Mouse (Mus musculus) neural tube, embryonic 11.5 days (tissue): ENCODE results near the gene Spg21. TPM values are rescaled to one million over a fixed set of nuclear protein-coding genes. Genes with fewer than 3 reads are reported as not detected.

Experiments
- ATAC-seq: fragments of 200-750 bp; cut with Nextera tagmentation; 2 replicates; pipeline ENCODE4 v1.8.0; 2017; ENCODE audit warnings: moderate number of reproducible peaks, mild to moderate bottlenecking, moderate TSS enrichment, moderate library complexity; ENCODE audit not compliant: insufficient read depth, low FRiP score, low TSS enrichment
- DNase-seq: peaks from one replicate; pipeline ENCODE4 v3.0.0-alpha.2; 2015; ENCODE audit warnings: low spot score
- H3K27ac ChIP-seq: fragments of 300-500 bp; sonication (generic); 2 replicates; pipeline ENCODE4 v1.5.1; 2014; ENCODE audit warnings: low read depth, mild to moderate bottlenecking, low read length
- H3K27me3 ChIP-seq: fragments of 300-500 bp; sonication (generic); 2 replicates; pipeline ENCODE4 v1.6.1; 2014; ENCODE audit warnings: mild to moderate bottlenecking, low read length, mixed read lengths; ENCODE audit not compliant: control insufficient read depth, insufficient read depth
- H3K36me3 ChIP-seq: fragments of 300-500 bp; sonication (generic); 2 replicates; pipeline ENCODE4 v1.6.1; 2014; ENCODE audit warnings: mild to moderate bottlenecking, low read length, moderate library complexity, mixed read lengths; ENCODE audit not compliant: control insufficient read depth, insufficient read depth
- H3K4me1 ChIP-seq: fragments of 300-500 bp; sonication (generic); 2 replicates; pipeline ENCODE4 v1.6.1; 2014; ENCODE audit warnings: low read length, mixed read lengths; ENCODE audit not compliant: control insufficient read depth, insufficient read depth
- H3K4me2 ChIP-seq: fragments of 300-500 bp; sonication (generic); 2 replicates; pipeline ENCODE4 v1.6.1; 2014; ENCODE audit warnings: low read depth, mild to moderate bottlenecking, moderate library complexity
- H3K4me3 ChIP-seq: fragments of 300-500 bp; sonication (generic); 2 replicates; pipeline ENCODE4 v1.5.1; 2014; ENCODE audit warnings: low read depth, low read length
- H3K9ac ChIP-seq: fragments of 300-500 bp; sonication (generic); 2 replicates; pipeline ENCODE4 v1.6.1; 2014; ENCODE audit warnings: mild to moderate bottlenecking, low read length
- H3K9me3 ChIP-seq: fragments of 300-500 bp; sonication (generic); 2 replicates; pipeline ENCODE4 v1.6.1; 2016; ENCODE audit warnings: low read length; ENCODE audit not compliant: control insufficient read depth
- WGBS: fragments of 180-500 bp; shearing (Covaris S2); extraction: QIAGEN DNeasy Blood & Tissue Kit; methylation state at CpG from one replicate; pipeline ENCODE4 v1.1.7; 2014; 5-methylcytosine and 5-hydroxymethylcytosine counted together
- polyA plus RNA-seq: library from polyadenylated mRNA; unstranded; fragments of >200 nt; fragmentation: Nextera tagmentation; extraction: Ambion mirVana; gene quantifications from 2 replicates; pipeline ENCODE4 v1.2.1, GENCODE M21; 2014

Gene Spg21
- polyA plus RNA-seq, 1 experiment from 2014 or later = 131 TPM

DNA sequence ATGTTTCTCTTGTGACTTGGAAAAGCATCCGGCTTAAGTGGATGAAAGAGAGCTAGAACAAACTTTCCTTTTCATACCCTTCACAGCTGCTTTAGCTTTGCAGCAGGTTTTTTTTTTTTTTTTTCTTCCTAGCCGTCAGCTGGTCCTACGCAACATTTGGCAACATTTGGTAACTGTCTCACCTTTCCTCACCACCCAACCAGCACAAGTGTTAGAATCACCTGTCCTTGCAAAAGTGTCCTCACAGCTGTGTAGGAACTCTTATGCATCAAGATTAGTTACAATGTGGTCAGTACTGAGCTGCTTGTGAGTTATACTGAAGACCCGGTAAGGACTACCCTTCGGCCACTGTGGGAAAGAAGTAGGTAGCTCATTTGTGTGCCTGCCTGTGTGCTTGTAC is 1.8 kb downstream of the Spg21 start:
- DNase-seq (no peak), ATAC-seq (no peak)
- 84% methylated on average over 5 of the region's 5 CpGs for whole genome bisulfite sequencing
- Histone ChIP-seq H3K4me3 (no peak overlapping the region), H3K9me3 (no peaks in the 10 kb centered on the region), H3K9ac (no peak overlapping the region), H3K4me2 (no peak overlapping the region), H3K27me3 (no peaks in the 10 kb centered on the region), H3K4me1 (peaks cover 11% of the 10 kb centered on the region), H3K27ac (no peak overlapping the region), H3K36me3 (peaks cover 2% of the 10 kb centered on the region; the same call in 1 of the 2 replicates)

DNA sequence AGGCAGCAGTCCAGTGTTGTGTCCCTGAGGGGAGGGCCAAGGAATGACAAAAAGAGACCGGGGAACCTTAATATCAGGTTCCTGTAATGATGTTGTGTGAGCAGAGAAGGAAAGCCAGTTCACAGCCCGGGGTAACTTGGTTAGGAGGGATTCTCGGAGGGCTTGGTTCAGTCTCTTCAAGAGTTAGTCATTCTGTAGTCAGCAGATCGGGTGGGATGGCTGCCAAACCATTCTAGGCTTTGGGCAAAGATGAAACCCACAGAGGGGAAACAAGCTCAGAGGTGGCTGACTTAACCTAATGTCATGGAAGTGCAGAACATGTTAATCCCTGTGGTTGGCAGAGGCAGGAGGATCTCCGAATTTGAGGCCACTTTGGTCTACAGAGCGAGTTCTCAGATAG is 3.4 kb downstream of the Spg21 start:
- ATAC-seq = no peak
- 92% methylated on average over 6 of the region's 6 CpGs for WGBS

DNA sequence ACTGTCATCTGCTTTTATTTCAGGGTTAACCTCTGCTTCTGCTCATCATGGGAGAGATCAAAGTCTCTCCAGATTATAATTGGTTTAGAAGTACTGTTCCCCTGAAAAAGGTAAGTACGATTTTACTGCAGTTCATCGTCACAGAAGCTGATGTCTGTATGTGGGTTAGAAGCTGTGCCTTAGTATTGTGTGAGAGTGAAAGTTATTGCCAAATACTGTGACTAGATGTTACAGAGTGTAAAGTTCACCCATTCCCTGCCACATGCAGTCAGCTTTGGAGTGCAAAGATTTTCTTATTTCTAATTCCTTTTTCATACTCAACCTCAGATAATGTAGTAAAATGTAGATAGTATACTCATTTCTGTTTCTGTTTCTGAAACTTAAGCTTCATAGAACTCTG is 4.5 kb downstream of the Spg21 start:
- H3K4me2 ChIP-seq = no peak overlapping the region
- no peak for ATAC-seq
- no peak overlapping the region for H3K27ac ChIP-seq
- no peak overlapping the region for H3K9ac ChIP-seq
- H3K9me3 ChIP-seq = no peaks in the 10 kb centered on the region
- DNase-seq = no peak
- WGBS = 98% methylated on average over 2 of the region's 2 CpGs
- H3K4me1 ChIP-seq = peaks cover 9% of the 10 kb centered on the region
- no peak overlapping the region for H3K4me3 ChIP-seq
- no peaks in the 10 kb centered on the region for H3K27me3 ChIP-seq
- H3K36me3 ChIP-seq = peaks cover 2% of the 10 kb centered on the region; the same call in 1 of the 2 replicates

More for the DNA sequence above, 3.4 kb downstream of the Spg21 start:
- no peak for DNase-seq
- Histone ChIP-seq H3K9me3 (no peaks in the 10 kb centered on the region), H3K4me1 (peaks cover 11% of the 10 kb centered on the region), H3K27me3 (no peaks in the 10 kb centered on the region), H3K27ac (no peak overlapping the region), H3K9ac (no peak overlapping the region), H3K4me2 (no peak overlapping the region), H3K4me3 (no peak overlapping the region), H3K36me3 (peaks cover 2% of the 10 kb centered on the region; the same call in 1 of the 2 replicates)

DNA sequence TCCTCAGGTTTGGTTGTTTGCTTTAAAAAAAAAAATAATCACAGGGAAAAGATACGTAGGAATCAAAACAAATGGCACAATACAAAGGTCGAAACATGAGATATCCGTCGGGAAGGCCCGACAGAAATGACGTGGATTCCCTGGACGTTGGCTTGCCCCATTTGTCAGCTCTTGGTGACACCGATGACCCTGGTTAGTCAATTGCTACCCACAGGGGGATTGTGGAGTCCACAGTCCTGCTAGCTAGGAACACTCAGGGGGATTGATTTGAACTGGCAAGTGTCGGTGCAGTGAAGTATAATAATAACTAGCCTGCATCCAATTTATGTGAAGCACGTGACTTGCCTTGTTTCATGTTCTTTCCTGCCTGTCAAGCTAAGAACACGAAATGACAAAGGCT is 6.9 kb downstream of the Spg21 start:
- no peaks in the 10 kb centered on the region for H3K9me3 ChIP-seq
- H3K27me3 ChIP-seq = no peaks in the 10 kb centered on the region
- peaks cover 2% of the 10 kb centered on the region; the same call in 1 of the 2 replicates for H3K4me1 ChIP-seq
- DNase-seq (no peak), ATAC-seq (no peak)
- H3K36me3 ChIP-seq = peaks cover 2% of the 10 kb centered on the region; the same call in 1 of the 2 replicates
- 59% methylated on average over 11 of the region's 11 CpGs for WGBS
- no peak overlapping the region for H3K9ac ChIP-seq
- no peak overlapping the region for H3K4me3 ChIP-seq
- no peak overlapping the region for H3K4me2 ChIP-seq
- 0 out of 2 replicates have a peak overlapping the region, but pooled peaks have one; percentile 11 for H3K27ac ChIP-seq

DNA sequence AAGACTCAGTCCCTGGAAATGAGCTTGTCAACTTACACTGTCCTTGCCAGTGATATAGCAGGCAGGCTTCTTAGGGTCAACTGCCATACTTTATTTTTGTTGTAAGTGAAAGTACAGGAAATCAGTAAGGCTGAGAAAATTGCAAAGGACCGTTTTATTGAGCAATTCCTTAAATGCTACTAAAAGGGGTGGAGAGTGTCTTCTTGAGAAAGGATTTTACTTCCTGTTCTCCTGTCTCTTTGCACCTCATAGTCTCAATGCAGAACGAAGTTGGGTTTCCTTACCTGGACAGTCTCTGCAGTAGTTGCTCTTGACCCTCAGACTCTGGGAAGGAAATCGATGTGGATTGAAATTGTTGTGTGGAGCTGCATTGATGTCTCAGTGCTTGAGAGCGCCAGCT is 12.0 kb downstream of the Spg21 start:
- no peak for ATAC-seq
- DNase-seq = no peak
- no peak overlapping the region for H3K9ac ChIP-seq
- no peak overlapping the region for H3K4me3 ChIP-seq
- H3K36me3 ChIP-seq = no peaks in the 10 kb centered on the region; the same call in none of the 2 replicates
- H3K27ac ChIP-seq = no peak overlapping the region
- no peaks in the 10 kb centered on the region for H3K9me3 ChIP-seq
- no peaks in the 10 kb centered on the region for H3K4me1 ChIP-seq
- no peaks in the 10 kb centered on the region for H3K27me3 ChIP-seq
- H3K4me2 ChIP-seq = no peak overlapping the region
- 95% methylated on average over 4 of the region's 4 CpGs for WGBS

DNA sequence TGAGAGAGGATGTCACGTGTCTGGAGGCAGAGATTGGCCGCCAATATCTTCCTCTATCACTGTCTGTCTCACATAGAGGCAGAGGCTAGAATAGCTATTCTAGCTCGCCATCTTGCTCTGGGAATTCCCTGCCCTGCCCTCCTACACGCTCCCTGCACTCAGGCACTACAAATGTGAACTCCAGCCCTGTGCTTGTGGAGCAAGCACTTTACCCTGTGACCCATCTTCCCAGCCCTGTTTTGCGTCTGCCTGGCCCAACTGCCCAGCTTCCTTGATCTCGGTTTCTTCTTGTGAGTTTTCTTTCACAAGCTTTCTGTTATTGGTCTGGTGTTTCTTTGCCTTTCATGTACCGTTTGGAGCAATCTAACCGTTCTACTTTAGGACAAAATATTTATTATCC is 18.4 kb downstream of the Spg21 start:
- no peak for ATAC-seq
- no peak overlapping the region for H3K27ac ChIP-seq
- H3K27me3 ChIP-seq = no peaks in the 10 kb centered on the region
- no peak overlapping the region for H3K4me3 ChIP-seq
- no peak overlapping the region for H3K9ac ChIP-seq
- H3K9me3 ChIP-seq = no peaks in the 10 kb centered on the region
- H3K4me2 ChIP-seq = no peak overlapping the region
- 84% methylated on average over 8 of the region's 8 CpGs for whole genome bisulfite sequencing
- peaks cover 15% of the 10 kb centered on the region for H3K36me3 ChIP-seq
- DNase-seq = no peak
- H3K4me1 ChIP-seq = no peaks in the 10 kb centered on the region

DNA sequence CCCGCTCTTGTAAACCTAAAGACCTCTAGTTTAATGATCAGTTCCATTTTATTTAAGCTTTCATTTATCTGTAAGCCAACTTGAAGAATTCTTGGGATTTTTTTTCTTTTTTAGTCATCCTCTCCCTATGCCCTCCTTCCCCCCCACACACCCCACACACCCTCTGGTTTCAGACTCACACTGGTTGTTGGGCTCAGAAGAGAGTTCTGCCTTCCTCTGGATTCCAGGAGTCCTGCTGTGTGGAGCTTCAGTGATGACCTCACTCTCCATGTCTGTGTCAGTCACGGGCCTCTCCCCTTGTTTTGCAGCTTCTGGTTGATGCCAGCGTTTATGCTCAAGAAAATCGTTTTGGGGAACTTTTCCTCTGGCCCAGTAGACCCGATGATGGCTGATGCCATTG is 19.3 kb downstream of the Spg21 start:
- Histone ChIP-seq H3K9ac (no peak overlapping the region), H3K27me3 (no peaks in the 10 kb centered on the region), H3K4me1 (no peaks in the 10 kb centered on the region), H3K4me2 (no peak overlapping the region), H3K9me3 (no peaks in the 10 kb centered on the region), H3K36me3 (peaks cover 21% of the 10 kb centered on the region), H3K4me3 (no peak overlapping the region), H3K27ac (no peak overlapping the region)
- 82% methylated on average over 5 of the region's 5 CpGs for WGBS
- ATAC-seq = no peak
- DNase-seq = no peak

DNA sequence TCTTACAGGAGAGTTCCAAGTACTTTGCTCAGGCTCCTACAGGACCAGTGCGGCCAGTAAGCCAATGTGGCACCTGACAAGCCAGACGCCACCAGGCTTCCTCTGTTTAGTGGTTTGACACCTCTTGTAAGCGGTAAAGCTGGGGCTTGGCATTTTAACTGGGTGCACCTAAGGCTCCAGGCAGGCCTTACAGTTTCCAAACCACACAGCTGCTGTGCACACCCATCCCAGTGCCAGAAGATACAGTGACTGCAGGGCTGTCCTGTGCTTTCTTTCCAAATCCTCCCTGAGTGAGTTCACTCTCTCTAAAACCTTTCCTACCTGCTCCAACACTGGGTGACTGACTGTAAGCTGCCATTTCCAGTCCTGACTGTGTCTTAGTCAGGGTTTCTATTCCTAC is 30.7 kb downstream of the Spg21 start:
- 76% methylated on average over 3 of the region's 3 CpGs for WGBS
- Histone ChIP-seq H3K4me2 (no peak overlapping the region), H3K9ac (no peak overlapping the region), H3K9me3 (no peaks in the 10 kb centered on the region), H3K36me3 (peaks cover 4% of the 10 kb centered on the region; the same call in 1 of the 2 replicates), H3K4me3 (no peak overlapping the region), H3K4me1 (no peaks in the 10 kb centered on the region), H3K27me3 (no peaks in the 10 kb centered on the region), H3K27ac (no peak overlapping the region)
- ATAC-seq = no peak
- DNase-seq = no peak

DNA sequence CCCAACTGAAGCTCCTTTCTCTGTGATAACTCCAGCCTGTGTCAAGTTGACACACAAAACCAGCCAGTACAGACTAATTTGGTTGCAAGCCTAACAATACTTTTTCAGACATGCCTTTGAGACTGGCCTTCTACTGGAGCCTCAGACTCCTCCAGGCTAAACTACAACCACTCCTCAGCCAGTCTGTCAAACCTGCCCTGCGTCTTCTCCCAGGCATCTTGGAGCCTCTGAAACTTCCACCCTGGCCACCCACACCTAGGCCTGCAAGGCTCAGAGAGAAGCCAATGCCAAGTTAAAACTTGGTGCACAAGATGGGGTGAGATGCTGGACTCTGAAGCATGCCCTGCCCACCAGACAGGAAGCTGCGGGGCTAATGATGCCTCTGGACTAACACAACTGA is 31.6 kb downstream of the Spg21 start:
- DNase-seq = no peak
- no peaks in the 10 kb centered on the region for H3K4me1 ChIP-seq
- no peak overlapping the region for H3K4me2 ChIP-seq
- H3K4me3 ChIP-seq = no peak overlapping the region
- H3K36me3 ChIP-seq = peaks cover 2% of the 10 kb centered on the region; the same call in 1 of the 2 replicates
- no peak overlapping the region for H3K27ac ChIP-seq
- H3K9ac ChIP-seq = no peak overlapping the region
- H3K27me3 ChIP-seq = no peaks in the 10 kb centered on the region
- ATAC-seq = no peak
- 88% methylated on average over 2 of the region's 2 CpGs for WGBS
- H3K9me3 ChIP-seq = no peaks in the 10 kb centered on the region
